Mouse (Mus musculus): ENCODE data around the gene Mrc2. TPM values are rescaled to one million over a fixed set of nuclear protein-coding genes. Genes with fewer than 3 reads are reported as not detected.

Gene Mrc2
- polyA plus RNA-seq, 1 experiment from 2014 or later = 3.6 TPM

Other genes with a start within 250 kb of the Mrc2 start
- not detected in 2 replicates for gene Efcab3, start 229.1 kb upstream of the Mrc2 start, polyA plus RNA-seq (2015; fragmentation: Nextera tagmentation; extraction: Ambion mirVana)
- 30.0 and 30.7 TPM in 2 replicates for gene Mettl2, start 166.2 kb upstream of the Mrc2 start, polyA plus RNA-seq (2015; fragmentation: Nextera tagmentation; extraction: Ambion mirVana)
- not detected in 2 replicates for gene Gm10842, start 145.8 kb upstream of the Mrc2 start, polyA plus RNA-seq (2015; fragmentation: Nextera tagmentation; extraction: Ambion mirVana)
- gene Tlk2, start 113.8 kb upstream of the Mrc2 start, polyA plus RNA-seq (2015; fragmentation: Nextera tagmentation; extraction: Ambion mirVana) = 17.7 and 20.9 TPM in 2 replicates
- 0.35 and 0.80 TPM in 2 replicates for gene March10, start 164.1 kb downstream of the Mrc2 start, polyA plus RNA-seq (2015; fragmentation: Nextera tagmentation; extraction: Ambion mirVana)

Measured in forebrain, embryonic 16.5 days (tissue).